Mouse (Mus musculus) stomach, embryonic 15.5 days (tissue): ENCODE results near the gene Cyp4f16. TPM values are rescaled to one million over a fixed set of nuclear protein-coding genes. Genes with fewer than 3 reads are reported as not detected.
"Not testable (repeated sequence)": the region's sequence is repeated elsewhere in the genome, so short reads cannot be mapped to it uniquely, and the experiment has no call there.

Experiments used
- ATAC-seq: fragments of 200-750 bp; cut with Nextera tagmentation; 2 replicates; pipeline ENCODE4 v1.8.0; 2017; ENCODE audit warnings: low read depth, moderate number of reproducible peaks, moderate TSS enrichment; ENCODE audit not compliant: insufficient read depth, low FRiP score
- H3K27ac ChIP-seq: fragments of 300-500 bp; sonication (generic); 2 replicates; pipeline ENCODE4 v1.5.1; 2015; ENCODE audit warnings: mild to moderate bottlenecking, inconsistent platforms
- H3K27me3 ChIP-seq: fragments of 300-500 bp; sonication (generic); replicated peaks from 2 replicates; pipeline ENCODE4 v1.6.1; 2015; ENCODE audit warnings: inconsistent platforms
- H3K36me3 ChIP-seq: fragments of 300-500 bp; sonication (generic); 2 replicates; pipeline ENCODE4 v1.6.1; 2015; ENCODE audit warnings: inconsistent platforms
- H3K4me1 ChIP-seq: fragments of 300-500 bp; sonication (generic); 2 replicates; pipeline ENCODE4 v1.6.1; 2015; ENCODE audit warnings: inconsistent platforms
- H3K4me2 ChIP-seq: fragments of 300-500 bp; sonication (generic); 2 replicates; pipeline ENCODE4 v1.6.1; 2015; ENCODE audit warnings: mild to moderate bottlenecking, inconsistent platforms
- H3K4me3 ChIP-seq: fragments of 300-500 bp; sonication (generic); replicated peaks from 2 replicates; pipeline ENCODE4 v1.5.1; 2015; ENCODE audit warnings: inconsistent platforms
- H3K9ac ChIP-seq: fragments of 300-500 bp; sonication (generic); 2 replicates; pipeline ENCODE4 v1.6.1; 2015; ENCODE audit warnings: inconsistent platforms
- H3K9me3 ChIP-seq: fragments of 300-500 bp; sonication (generic); 2 replicates; pipeline ENCODE4 v1.6.1; 2016; ENCODE audit warnings: inconsistent platforms
- WGBS: fragments of 180-500 bp; shearing (Covaris S2); methylation state at CpG from one replicate; pipeline ENCODE4 v1.1.7; 2015; 5-methylcytosine and 5-hydroxymethylcytosine counted together
- polyA plus RNA-seq: library from polyadenylated mRNA; unstranded; fragments of >200 nt; fragmentation: Nextera tagmentation; extraction: Ambion mirVana; gene quantifications from 2 replicates; pipeline ENCODE4 v1.2.1, GENCODE M21; 2015

The Cyp4f16 gene
- 24.6 and 26.6 TPM in 2 replicates for polyA plus RNA-seq

GRCm38 (mm10) chr17:32536051-32536866 lies at the start of gene Cyp4f16:
Cyp4f16 (plus strand) TSS chr17:32536558.
- 8% methylated on average over 5 of the region's 5 CpGs for WGBS
- peak within 1 kb of the TSS; percentile 41; the same call in 1 of the 2 replicates for H3K27ac ChIP-seq
- H3K27me3 ChIP-seq, H3K36me3 ChIP-seq, H3K9me3 ChIP-seq, H3K4me1 ChIP-seq: not testable (repeated sequence)
- peak; percentile 93 for ATAC-seq
- peak within 1 kb of the TSS; percentile 49 for H3K4me3 ChIP-seq
- H3K9ac ChIP-seq: peak within 1 kb of the TSS; percentile 3; the same call in 1 of the 2 replicates
- H3K4me2 ChIP-seq: peak within 1 kb of the TSS; percentile 63

GRCm38 (mm10) chr17:32492349-32492980 lies 43.9 kb upstream of the Cyp4f16 start:
- WGBS: 13% methylated on average over 30 of the region's 30 CpGs
- H3K36me3 ChIP-seq: no peaks in the 10 kb centered on the region
- no peaks in the 10 kb centered on the region for H3K4me1 ChIP-seq
- H3K27me3 ChIP-seq: no peaks in the 10 kb centered on the region
- ATAC-seq: peak; percentile 68; the same call in 1 of the 2 replicates
- H3K9me3 ChIP-seq: no peaks in the 10 kb centered on the region
- peak overlapping the region; percentile 64 for H3K4me2 ChIP-seq
- H3K9ac ChIP-seq: no peak overlapping the region
- no peak overlapping the region for H3K27ac ChIP-seq
- peak overlapping the region; percentile 37 for H3K4me3 ChIP-seq

- Histone ChIP-seq H3K9me3 (no peaks in the 10 kb centered on the region), H3K4me2 (no peak overlapping the region), H3K27ac (no peak overlapping the region), H3K4me1 (no peaks in the 10 kb centered on the region), H3K27me3 (no peaks in the 10 kb centered on the region), H3K36me3 (no peaks in the 10 kb centered on the region), H3K4me3 (no peak overlapping the region), H3K9ac (no peak overlapping the region)
- peak; percentile 35; the same call in 1 of the 2 replicates for ATAC-seq
- 36% methylated on average over 1 of the region's 1 CpGs for WGBS
Observed at GRCm38 (mm10) chr17:32494601-32495000, 41.8 kb upstream of the Cyp4f16 start.

DNA sequence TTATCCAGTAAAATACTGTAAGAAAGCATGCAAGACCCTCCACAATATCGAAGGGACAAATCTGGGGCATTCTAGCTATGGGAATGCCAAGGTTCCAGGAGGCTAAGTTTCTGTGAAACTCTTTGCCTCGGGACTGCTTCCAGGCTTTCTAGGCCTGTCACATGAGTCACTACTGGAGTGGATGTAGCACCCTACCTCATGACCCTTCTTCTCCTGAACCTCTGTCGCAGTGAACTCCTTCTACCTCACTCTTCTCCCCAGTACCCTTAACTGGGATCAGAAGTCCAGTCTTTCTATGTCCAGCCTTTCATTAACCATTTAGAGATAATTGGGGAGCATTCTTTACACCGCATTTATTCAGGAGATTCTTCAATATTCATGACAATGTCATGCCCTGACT lies 35.8 kb upstream of the Cyp4f16 start:
- H3K4me1 ChIP-seq, H3K4me3 ChIP-seq, H3K9me3 ChIP-seq, H3K36me3 ChIP-seq, H3K27ac ChIP-seq, H3K27me3 ChIP-seq, H3K4me2 ChIP-seq, ATAC-seq, H3K9ac ChIP-seq: not testable (repeated sequence)
- 85% methylated on average over 4 of the region's 4 CpGs for WGBS

DNA sequence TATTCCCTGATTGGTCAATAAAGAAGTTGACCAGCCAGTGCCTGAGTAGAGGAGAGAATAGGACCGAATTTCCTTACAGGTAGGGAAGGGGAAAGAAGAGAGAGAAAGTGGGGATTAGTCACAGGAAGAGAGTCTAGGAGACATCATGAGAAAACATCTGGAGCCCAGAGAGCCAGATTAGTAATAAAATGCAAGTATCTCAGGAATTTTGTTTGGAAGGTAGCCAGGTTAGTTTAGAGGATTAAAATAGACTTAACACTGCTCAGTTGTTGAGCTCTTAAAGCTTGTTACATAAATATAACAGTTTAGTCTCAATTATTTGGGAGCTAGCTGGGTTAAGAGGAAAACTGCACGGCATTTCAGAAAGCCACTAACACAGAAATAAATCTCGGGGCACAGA lies 35.3 kb upstream of the Cyp4f16 start:
- H3K4me3 ChIP-seq: no peak overlapping the region
- H3K9ac ChIP-seq: no peak overlapping the region
- H3K4me1 ChIP-seq: no peaks in the 10 kb centered on the region; the same call in 1 of the 2 replicates
- H3K27me3 ChIP-seq: no peaks in the 10 kb centered on the region
- H3K27ac ChIP-seq: no peak overlapping the region
- H3K36me3 ChIP-seq: no peaks in the 10 kb centered on the region
- ATAC-seq: no peak
- no peak overlapping the region for H3K4me2 ChIP-seq
- no peaks in the 10 kb centered on the region for H3K9me3 ChIP-seq
- 59% methylated on average over 3 of the region's 3 CpGs for WGBS

DNA sequence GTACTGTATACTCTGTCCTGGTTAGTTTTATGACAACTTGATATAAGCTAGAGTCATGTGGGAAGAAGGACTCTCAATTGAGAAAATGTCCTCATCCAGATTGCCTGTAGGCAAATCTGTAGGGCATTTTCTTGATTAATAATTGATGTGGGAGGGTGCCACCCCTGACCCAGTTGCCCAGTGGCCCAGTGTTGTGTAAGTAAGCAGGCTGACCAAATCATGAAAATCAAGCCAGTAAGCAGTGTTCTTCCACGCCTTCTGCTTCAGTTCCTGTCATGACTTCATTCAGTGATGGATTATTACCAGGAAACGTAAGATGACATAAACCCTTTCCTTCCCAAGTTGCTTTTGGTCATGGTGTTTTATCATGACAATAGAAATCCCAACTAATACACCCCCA lies 33.2 kb upstream of the Cyp4f16 start:
- H3K9me3 ChIP-seq: no peaks in the 10 kb centered on the region
- H3K4me2 ChIP-seq: no peak overlapping the region
- H3K4me1 ChIP-seq: peaks cover 7% of the 10 kb centered on the region
- H3K27me3 ChIP-seq: no peaks in the 10 kb centered on the region
- 61% methylated on average over 2 of the region's 2 CpGs for WGBS
- no peak for ATAC-seq
- no peak overlapping the region for H3K4me3 ChIP-seq
- H3K9ac ChIP-seq: no peak overlapping the region
- no peak overlapping the region for H3K27ac ChIP-seq
- no peaks in the 10 kb centered on the region for H3K36me3 ChIP-seq

DNA sequence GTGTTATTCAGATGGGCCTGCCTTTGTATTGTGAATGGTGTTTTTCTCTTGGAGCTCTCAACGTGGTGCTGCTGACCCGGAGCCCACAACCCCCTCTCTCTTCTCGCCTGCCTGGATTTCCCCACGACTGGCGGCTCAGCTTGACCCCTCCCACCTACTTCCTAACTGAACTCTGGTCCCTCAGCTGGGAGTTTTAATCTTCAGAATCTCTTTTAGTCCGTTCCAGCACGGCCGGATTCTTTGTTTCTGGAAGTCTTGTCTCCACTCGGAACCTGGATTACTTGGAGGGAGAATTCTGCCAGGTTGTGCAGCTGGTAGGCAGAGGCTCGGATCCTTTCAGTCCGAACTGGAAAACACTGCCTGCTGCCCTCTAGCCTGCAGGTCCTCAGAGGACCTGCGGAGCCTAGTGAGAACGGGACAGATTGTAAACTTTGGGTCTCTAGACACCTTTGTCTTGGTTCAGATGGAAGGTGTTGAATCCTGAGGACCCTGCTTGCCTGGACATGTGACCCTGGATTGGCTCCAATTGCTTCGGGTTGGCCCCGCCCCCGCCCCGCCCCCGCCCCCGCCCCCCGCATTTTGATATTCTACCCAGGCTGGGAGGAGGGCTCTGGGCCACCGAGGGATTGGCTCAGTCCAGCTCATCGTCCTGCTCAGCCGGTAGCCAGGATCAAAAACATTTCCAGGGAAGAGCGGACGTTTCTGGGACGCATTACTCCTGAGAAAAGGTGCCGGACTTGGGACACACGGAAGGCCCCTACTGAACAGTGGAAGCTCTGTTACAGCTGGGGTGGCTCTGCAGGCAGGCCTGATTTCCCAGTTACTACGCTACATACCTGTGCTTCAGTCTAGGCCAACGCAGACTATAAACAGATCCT lies 30.3 kb upstream of the Cyp4f16 start, which contains the start of gene Cyp4f17:
Gene Cyp4f17 (plus strand): TSS at position 200 of the 878 bp plus-strand sequence.
- Histone ChIP-seq H3K27me3 (no peaks in the 10 kb centered on the region), H3K4me3 (peak within 1 kb of the TSS; percentile 46), H3K4me2 (peak within 1 kb of the TSS; percentile 88), H3K9me3 (no peaks in the 10 kb centered on the region), H3K9ac (peak within 1 kb of the TSS; percentile 24), H3K27ac (peak within 1 kb of the TSS; percentile 68), H3K4me1 (peaks cover 7% of the 10 kb centered on the region), H3K36me3 (no peaks in the 10 kb centered on the region)
- peak; percentile 86 for ATAC-seq
- WGBS: under 1% methylated on average over 30 of the region's 30 CpGs

GRCm38 (mm10) chr17:32506729-32507245 lies 29.6 kb upstream of the Cyp4f16 start:
- H3K36me3 ChIP-seq: no peaks in the 10 kb centered on the region
- H3K4me2 ChIP-seq: peak overlapping the region; percentile 88
- no peaks in the 10 kb centered on the region for H3K9me3 ChIP-seq
- H3K9ac ChIP-seq: peak overlapping the region; percentile 9; the same call in 1 of the 2 replicates
- H3K4me3 ChIP-seq: peak overlapping the region; percentile 46
- ATAC-seq: 0 out of 2 replicates have a peak, but pooled peaks have one; percentile 16
- WGBS: 38% methylated on average over 9 of the region's 9 CpGs
- no peaks in the 10 kb centered on the region for H3K27me3 ChIP-seq
- H3K4me1 ChIP-seq: peaks cover 7% of the 10 kb centered on the region
- H3K27ac ChIP-seq: peak overlapping the region; percentile 56; the same call in 1 of the 2 replicates

- Histone ChIP-seq H3K4me1 (no peaks in the 10 kb centered on the region), H3K9me3 (no peaks in the 10 kb centered on the region), H3K4me2 (no peak overlapping the region), H3K36me3 (no peaks in the 10 kb centered on the region), H3K27me3 (no peaks in the 10 kb centered on the region), H3K9ac (no peak overlapping the region), H3K4me3 (no peak overlapping the region), H3K27ac (no peak overlapping the region)
- no peak for ATAC-seq
- WGBS: 75% methylated on average over 5 of the region's 5 CpGs
Observed at GRCm38 (mm10) chr17:32516126-32516525, 20.2 kb upstream of the Cyp4f16 start.

DNA sequence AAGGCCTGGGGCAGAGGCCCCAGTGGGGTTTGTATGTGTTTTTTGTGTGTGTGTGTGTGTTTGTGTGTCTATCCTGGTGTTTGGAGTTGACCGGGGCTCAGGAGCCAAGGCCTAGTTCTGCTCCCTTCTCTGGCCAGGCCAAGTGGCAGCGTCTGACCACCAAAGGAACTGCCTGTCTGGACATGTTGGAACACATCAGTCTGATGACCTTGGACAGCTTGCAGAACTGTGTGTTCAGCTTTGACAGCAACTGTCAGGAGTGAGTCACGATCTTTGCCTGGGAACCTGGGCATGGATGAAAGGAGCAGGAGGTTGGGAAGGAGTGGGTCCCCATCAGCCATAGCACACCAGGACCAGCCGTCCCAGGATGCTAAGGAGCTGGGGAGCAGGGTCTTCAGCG lies 14.4 kb upstream of the Cyp4f16 start:
- ATAC-seq: no peak
- no peaks in the 10 kb centered on the region for H3K4me1 ChIP-seq
- WGBS: 82% methylated on average over 5 of the region's 5 CpGs

DNA sequence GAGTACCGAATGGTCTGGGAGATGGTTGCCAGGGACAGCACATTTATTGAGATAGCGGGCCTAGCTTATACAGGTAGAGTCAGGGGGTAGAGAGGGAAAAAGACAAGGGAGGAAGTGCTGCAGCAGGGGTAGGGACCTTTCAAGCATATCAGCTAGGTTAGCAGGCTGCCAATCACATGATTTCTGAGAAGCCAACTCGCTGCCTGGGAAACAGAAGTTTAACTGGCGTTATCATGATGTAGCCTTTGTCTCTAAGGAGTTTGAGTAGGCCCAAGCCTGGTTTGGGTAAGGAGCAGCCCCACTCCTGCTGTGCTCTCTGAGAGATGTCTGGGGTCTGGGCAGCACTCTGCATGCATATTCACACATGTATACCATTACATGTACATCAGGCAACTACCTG lies 14.0 kb upstream of the Cyp4f16 start:
- Histone ChIP-seq H3K4me2 (no peak overlapping the region), H3K9ac (no peak overlapping the region), H3K4me1 (no peaks in the 10 kb centered on the region), H3K27me3 (no peaks in the 10 kb centered on the region), H3K36me3 (no peaks in the 10 kb centered on the region), H3K4me3 (no peak overlapping the region), H3K27ac (no peak overlapping the region), H3K9me3 (no peaks in the 10 kb centered on the region)
- no peak for ATAC-seq
- WGBS: 93% methylated on average over 4 of the region's 4 CpGs

More for the DNA sequence above, 14.4 kb upstream of the Cyp4f16 start:
- no peak overlapping the region for H3K4me3 ChIP-seq
- no peaks in the 10 kb centered on the region for H3K36me3 ChIP-seq
- no peak overlapping the region for H3K27ac ChIP-seq
- H3K27me3 ChIP-seq: no peaks in the 10 kb centered on the region
- H3K9ac ChIP-seq: no peak overlapping the region
- H3K4me2 ChIP-seq: no peak overlapping the region
- H3K9me3 ChIP-seq: no peaks in the 10 kb centered on the region
